Mouse (Mus musculus) heart, adult 8-10 months (tissue): Measurements from ENCODE around the gene Usp46. TPM values are rescaled to one million over a fixed set of nuclear protein-coding genes. Genes with fewer than 3 reads are reported as not detected.
"Not testable (repeated sequence)": the region's sequence is repeated elsewhere in the genome, so short reads cannot be mapped to it uniquely, and the experiment has no call there.

ENCODE experiments used
- DNase-seq: peaks from one replicate; pipeline ENCODE4 v3.0.0; 2022; ENCODE audit warnings: low spot score
- total RNA-seq, 4 experiments: library from RNA; stranded (reverse); gene quantifications; 2 replicates each; pipeline ENCODE4 v1.2.4; 2022

Usp46 gene
- total RNA-seq, 4 experiments from 2014 or later = 32.2 to 40.1 (median 34.8) TPM

DNA sequence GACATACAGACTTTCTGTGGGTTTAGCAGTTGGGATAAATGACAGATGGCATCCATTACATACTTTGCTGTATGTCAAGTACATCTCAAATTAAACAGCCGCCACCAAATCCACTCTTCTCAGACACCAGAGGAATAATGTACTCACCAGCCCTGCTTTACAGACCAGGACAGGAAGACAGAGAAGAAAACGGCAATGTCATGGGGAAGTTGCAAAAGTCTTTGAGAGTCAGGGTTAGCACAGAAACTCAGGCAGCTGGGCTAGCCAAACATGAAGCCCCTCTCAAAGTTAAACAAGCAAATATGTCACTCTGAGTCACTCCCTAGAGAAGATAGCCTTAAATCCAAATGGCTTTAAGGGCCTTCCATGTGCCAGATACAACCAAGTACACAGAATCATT, 40.0 kb downstream of the Usp46 start:
- DNase-seq = no peak

DNA sequence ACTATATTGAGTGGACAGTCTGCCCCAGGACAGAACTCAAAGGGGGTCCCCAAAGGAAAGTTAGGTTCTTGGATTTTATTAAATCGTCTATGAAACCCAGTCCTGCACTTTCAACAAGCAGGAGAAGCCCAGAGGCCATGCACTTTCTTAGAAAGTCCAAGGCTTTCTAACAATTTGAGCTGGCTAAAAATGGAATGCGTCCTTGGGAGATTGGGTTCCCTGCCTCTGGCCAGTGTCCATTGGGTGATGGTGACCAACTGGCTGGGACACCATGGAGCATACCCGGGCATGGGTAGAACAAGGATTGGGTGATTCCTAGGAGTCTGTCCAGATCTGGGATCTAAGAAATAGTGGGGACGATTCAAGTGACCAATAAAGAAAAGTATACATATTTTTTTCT, 47.7 kb downstream of the Usp46 start:
- DNase-seq = peak; percentile 25

DNA sequence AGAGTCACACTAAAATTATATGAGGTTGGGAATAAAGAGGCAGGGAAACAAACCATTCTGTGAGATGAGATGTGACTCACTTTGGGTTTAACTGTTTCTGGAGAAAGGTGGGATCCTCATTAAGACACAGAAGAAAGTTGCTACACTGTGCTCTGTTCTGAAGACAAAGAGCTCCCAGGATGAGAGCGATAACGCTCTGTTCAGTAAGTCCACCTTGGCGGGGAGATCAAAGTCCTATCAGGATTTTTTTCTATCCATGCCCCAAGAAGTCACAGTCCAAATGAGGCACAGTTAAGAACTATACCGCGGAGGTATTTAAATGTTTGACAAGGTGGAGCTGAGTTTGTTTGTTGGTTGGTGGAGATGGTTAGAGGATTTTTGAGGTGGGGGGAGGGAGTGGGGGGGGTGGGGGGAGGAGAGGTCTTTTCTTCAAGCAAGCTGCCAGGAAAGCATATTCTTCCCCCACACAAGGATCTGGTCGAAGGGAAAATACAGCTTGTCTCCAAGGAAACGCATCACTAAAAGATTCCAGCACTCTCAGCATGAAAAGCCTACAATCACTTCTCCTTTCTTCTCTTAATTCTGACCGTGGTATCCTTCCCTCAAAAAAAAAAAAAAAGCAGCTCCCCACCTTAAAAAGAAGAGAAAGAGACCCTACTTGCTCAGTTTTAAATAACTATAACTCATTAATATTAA, 49.2 kb downstream of the Usp46 start:
- DNase-seq = no peak

DNA sequence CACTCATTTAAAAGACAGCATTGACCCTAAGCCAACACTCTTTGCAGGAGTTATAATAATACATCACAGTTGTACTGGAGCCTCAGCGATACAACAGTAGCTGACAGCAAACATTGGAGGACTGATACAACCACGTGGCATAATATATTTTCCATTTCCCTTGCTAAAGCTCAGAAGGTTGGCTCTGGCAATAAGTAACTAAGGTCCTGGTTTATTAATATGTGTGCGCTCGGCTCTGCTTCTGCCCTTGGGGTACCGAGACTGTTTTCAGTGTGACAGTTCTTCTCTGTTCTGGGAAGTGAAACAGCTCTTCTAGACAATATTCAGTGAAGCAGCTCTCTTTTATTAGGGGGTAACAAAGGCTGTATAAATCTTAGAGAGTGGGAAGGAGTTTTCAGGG, 50.7 kb downstream of the Usp46 start:
- DNase-seq = no peak

DNA sequence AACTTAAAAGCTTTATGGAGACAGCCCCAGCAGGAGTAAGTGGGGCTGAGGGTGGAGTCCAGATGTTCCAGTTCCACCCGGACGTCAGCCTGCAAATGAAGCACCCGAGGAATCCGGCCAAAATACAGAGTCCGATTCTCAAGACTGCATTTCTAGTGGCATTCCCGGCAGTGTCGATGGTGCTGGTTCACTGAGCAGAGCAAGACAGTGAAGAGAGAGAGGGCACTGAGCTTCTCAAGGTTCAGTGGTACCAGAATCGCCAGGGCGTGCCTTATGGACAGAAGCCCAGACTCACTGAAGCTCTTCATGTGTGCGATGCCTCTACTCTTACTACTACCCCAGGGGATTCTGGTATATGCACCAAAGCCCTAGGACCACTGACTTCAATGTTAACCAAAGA, 56.6 kb downstream of the Usp46 start:
- no peak for DNase-seq

DNA sequence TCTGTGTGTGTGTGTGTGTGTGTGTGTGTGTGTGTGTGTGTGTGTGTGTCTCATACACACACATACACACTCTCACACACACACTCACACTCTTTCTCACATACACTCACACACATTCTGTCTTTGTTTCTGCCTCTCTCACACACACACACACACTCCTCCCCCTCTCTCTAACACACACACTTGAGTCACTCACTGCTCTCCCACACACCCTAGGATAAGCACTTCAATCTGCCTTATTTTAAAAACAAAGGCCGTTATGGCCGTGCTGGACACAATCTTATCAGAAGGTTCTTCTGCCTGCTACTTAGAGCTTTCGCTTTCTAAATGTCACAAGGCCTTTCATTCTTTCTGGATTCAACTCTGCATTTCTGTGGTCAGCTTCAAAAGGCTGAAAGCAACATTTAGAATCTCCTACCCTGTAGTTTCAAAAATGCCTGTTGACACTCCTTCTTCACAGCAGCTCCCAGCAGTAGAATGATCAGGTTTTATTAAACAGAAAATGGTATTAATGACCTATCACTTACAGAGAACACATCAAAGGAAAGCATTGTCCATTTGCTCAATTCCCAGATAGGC, 60.6 kb downstream of the Usp46 start:
- DNase-seq = peak; percentile 30

DNA sequence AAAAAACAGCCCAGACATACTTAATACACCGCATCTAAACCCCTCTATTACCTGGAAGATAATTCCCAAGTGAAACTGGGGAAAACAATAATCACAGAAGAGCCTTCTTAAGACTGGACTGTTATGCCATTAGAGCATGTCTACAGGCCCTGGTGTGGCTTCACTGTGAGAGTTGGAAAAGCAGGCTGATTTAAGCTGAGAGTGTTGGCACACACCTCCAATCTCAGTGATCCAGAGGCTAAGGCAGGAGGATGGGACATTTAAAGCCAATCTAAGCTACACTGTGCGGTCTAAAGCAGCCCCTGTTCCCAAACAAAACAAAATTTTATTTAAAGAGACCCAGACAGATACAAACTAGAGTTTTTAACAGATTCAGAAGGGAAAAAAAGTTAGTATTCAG, 62.3 kb downstream of the Usp46 start:
- DNase-seq = no peak

DNA sequence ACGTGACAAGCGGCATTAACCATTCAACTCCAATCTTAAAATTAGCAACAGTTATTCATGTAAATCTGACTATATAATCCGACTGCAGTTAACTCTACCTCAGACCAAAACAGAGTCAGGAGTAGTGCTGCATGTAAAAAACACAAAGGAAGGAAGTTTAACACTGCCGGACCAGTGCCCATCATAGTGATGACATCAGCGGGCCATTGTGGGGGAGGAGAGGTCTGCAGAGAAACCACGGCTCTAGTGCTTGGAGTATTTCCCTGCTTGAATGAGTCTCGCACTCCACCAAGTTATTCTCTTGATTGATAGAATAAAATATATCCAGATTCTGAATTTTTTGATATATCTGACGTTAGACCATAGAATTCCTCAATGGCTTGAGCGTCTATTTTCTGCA, 66.5 kb downstream of the Usp46 start:
- no peak for DNase-seq

DNA sequence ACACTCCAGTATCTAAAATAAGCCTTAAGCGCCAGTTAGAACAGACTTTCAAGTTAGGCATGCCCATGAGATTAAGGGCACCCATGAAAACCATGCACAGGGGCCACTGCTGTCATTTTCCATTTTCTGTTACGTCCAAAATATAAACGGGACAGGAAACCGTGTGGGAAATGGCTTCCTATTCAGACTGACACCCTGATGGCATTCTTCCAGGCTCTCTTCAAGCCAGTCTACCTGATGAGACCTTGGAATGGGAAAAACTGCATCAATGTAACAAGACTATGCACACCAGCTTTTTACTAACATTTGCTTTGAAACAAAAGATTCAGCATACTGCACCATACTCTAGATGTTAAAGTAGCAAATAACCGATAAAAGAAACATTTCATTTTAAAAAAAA, 69.3 kb downstream of the Usp46 start:
- DNase-seq = no peak

DNA sequence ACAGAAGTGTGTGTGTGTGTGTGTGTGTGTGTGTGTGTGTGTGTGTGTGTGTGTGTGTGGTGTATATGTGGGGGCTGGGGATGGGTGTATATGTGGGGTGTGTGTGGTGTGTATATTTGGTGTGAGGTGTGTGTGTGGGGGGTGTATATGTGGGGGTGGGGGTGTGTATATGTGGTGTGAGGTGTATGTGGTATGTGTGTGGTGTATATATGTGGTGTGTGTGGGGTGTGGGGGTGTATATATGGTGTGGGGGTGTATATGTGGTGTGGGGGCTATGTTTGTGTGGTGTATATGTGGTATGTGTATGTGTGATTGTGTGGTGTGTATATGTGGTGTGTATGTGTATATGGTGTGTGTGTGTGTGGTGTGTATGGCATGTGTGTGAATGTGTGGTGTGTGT, 73.4 kb downstream of the Usp46 start:
- DNase-seq = no peak

DNA sequence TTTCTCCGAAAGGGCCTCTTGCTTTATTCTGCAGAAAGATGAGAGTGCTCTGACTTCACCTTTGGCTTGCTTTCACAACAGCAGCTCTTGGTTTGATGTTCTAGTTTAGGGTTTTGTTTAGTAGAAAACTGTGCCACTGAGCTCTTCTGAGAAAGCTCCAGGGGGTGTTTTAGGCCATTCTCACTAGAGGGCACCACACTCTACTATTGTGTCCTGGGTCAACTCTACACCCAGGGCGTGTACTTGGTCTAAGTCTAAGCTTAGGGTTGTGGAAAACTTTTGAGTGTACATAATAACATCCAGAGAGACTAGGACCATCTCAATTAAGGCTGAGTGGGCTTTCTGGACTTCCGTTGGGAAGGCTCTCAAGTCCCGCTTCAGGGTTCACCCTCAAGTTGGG, 74.7 kb downstream of the Usp46 start:
- DNase-seq = peak; percentile 45

DNA sequence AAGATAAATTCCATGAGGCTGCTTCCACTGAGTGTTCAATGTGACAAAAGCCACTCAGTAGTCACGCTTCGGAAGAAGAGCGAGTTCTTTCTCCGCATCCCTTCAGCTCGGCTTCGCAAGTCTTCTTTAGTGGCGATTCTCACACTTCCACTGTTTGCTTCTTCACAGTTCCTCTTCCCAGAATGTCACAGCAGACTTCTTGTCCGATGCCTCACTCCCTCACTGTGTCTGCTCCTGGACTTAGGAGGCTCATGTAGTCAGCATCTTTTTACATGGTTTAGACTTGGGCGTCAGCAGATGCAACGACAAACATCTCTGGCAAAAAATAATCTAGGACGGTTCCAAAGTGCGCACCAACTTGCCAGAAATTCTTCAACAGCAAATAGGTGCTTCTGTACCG, 75.9 kb downstream of the Usp46 start:
- DNase-seq = no peak

DNA sequence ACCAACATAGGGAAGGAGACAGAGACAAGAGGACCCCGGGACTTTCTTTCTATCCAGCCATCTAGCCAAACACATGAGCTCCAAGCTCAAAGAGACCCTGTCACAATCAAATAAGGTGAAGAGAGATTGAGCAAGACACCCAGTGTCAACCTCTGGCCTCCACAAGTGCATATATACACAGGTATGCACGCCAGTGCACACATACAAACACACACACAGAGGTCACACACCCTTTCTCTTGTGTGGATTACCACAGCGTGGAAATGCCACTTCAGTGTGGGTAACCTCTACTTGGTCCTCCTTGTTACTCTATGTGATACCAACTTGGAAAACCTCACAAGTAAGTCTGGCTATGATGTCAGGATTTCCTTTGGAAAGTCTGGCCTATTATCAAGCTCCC, 78.7 kb downstream of the Usp46 start:
- no peak for DNase-seq

DNA sequence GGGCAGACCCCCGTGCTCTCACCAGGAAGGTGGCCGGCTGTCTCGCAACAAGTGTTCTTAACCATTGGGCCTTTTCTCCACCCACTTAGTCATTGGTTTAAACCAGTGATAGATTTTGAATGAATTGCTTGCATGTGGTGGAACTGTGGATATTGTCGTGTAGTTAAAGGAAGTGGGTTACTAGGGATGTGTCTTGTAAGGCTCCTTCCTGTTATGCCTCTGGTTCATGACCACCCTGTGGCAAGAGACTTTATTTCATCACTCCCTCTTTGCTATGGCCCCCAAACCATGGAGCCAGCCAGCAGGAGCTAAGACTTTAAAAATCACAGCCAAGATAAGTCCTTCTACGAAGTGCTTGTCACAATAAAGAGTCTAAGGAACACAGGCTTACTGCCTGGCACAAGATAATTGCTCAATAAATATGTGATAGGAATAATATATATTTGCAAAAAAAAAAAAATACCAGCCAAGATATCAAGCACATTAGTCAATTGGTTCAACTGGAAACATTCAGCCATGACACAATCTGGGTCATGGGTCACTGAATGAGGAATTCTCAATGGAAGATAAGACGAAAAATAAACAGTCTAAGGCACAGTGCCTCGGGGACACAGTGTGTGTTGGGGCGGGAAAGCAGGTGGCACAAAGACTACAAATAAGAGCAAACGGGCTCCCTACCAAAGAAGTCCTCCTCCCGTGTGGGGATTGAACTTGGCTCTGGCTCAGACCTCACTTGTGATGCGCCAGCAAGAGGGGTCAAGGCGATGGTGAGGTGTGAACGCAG, 80.3 kb downstream of the Usp46 start:
- no peak for DNase-seq

DNA sequence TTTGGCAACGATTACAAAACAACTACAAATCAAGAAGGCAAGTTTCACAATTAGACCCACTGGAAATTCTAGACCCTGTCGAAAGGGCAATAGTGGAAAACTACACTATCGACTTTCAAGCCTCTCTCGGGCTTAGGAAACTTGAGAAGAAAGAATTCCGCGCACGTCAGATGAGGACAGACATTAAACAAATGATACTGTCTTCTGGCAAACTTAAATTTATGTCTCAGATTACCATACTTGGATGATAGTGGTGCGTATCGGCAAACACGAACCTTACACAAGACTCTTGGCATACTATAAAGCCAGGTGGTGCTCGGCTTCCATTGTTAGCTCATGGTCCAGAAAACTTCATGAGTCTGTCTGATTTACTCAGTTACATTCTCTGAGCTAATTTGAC, 90.8 kb downstream of the Usp46 start:
- DNase-seq = no peak

DNA sequence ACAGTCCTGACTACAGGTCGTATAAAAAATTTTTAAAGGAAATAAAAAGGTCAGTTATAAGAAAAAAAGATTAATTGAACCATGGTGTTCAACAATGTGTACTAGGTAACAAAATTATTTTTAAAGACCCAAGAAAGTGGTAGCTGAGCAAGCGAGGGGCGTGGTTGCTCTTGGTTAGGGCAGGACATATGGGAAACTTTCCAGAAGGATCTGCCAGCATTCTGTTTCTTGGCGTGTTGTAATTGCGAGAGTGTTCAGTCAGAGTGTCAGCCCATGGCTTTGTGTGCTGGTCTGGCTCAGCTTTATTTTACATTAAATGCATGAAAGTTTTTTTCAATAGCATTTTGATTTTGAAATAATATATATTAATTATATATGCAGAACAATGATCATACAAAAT, 96.5 kb downstream of the Usp46 start:
- DNase-seq = peak; percentile 23

DNA sequence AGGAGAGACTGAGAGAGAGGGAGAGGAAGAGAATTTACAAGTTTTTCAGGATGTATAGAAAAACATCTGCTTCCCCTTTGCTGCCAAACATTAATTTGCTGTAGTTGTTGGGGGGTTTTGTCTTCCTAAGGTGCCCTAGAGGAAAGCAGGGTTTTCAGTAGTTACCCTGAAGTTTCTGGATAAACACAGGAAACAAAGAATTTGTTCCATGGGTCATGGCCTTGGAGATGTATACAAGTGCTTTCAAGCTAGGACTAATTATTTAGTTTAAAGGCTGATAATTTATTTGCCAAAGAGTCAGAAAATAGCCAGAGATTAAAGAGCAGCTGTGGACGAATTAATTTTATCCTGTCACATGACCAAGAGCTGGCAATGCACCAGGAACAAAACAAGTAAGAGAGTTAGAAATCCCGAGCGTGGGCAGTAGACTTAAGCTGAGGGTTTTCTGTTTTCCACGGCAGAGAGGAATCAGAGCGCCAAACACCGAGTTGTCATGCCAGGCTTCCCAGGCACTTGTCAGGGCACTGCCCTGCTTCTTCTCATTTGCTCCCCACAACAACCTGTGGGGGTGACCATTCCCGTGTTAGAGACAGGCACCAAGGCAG, 98.1 kb downstream of the Usp46 start:
- peak; percentile 53 for DNase-seq

DNA sequence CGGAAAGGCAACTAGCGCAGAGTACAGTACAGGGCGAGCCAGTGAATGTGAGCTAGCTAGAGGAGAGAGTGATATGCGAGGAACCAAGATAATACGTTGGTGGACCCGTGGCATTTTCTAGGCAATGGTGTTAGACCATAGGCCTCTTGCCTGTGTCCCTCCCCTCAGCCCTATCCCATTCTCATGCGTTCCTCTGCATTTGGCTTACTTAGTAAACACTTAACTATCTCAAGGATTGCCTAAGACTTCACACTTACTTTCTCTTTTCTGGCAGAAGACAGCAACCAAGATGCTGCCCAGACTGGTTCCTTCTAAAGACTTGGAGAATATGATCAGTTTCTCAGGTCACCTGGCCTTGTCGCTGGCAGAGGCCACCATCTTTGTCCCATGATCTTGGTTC, 98.9 kb downstream of the Usp46 start:
- no peak for DNase-seq

DNA sequence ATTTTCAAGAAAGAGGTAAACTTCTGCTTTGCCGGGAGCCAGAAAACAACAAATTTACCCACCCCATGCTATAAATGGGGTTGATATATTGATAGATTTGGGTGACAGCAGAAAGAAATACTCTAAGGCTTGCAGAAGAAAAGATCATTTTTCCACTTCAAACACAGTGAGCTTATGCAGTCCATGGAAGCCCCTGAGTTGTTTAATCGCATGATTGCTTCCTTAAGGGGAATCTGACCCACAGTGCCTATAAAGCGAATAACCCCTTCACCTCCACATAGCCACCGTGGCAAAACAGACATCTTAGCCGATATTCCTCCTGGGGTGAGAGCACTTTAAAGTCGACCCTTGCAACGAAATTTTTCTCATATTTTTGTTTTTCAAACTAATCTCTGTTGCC, 108.5 kb downstream of the Usp46 start:
- no peak for DNase-seq

DNA sequence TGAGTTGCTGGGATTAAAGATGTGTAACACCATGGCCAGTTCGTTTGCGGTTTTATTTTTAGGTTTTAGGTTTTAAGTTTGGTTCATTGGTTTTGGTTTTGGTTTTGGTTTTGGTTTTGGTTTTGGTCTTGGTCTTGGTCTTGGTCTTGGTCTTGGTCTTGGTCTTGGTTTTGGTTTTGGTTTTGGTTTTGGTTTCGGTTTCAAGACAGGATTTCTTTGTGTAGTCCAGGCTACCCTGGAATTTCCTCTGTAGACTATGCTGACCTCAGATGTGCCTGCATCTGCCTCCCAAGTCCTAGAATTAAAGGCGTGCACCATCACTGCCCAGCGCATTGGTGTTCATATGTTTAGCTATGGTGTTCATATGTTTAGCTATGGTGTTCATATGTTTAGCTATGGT, 109.6 kb downstream of the Usp46 start:
- DNase-seq = not testable (repeated sequence)

DNA sequence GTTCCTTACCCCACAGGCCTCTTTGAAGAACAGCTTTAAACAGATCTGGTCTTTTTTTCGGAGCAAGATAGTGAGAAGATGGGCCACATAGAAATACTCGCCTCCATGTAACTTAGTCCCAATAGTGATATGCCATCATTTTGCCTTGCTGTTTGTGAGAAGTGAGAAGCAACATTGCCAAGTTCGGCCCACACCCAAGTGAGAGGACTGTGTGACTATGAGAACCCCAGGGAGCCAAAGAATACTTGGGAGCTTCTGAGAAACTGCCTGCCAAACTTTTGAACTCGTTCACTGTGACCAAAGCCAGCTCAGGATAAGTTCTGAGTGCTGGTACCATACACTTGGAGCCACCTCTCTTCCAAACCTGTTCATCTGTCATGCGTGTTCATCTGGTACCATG, 110.1 kb downstream of the Usp46 start:
- DNase-seq = no peak

DNA sequence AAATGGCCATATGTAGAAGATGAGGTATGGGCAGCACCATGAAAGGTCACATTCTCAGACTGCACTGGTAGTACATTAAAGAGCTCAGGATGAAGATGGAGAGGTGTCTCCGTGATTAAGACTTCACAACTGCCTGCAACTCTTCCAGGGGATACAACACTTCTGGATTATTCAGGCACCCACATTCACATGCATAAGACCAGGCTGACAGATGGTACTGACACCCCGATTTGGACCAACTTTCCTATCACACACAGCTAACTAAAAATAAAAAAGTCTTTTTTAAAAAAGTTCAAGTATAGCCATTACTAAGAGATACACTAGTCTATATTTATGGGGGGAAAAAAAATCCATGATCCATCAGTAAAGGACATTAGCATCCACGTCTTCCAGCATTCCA, 112.5 kb downstream of the Usp46 start:
- no peak for DNase-seq

DNA sequence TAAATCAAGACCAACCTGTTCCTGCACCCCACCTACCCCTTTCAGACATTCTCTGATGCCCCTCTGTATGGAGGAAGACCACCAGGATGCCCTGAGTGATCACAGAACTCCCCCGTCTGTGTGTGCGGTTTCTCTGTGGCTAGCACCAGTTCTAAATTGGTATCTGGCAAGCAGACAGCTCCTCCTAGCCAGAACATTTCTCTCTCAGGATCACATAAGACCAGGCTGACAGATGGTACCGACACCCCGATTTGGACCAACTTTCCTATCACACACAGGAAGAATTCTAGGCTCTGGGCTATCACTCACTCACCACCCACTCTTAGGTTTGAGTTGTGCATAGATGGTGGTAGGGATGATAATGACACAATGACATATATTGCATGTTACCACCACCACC, 113.2 kb downstream of the Usp46 start:
- no peak for DNase-seq
